Mouse (Mus musculus) Patski (cell line): ENCODE data around the gene Reep6. TPM values are rescaled to one million over a fixed set of nuclear protein-coding genes. Genes with fewer than 3 reads are reported as not detected.

Experiments used
- ATAC-seq: fragments of 100-300 bp; one replicate; pipeline ENCODE4 v1.8.0; 2021
- CTCF ChIA-PET: fragments of 350-600 bp; sonication (Branson Sonifier 250); formaldehyde crosslinking; loops from one replicate; lab custom pipeline; 2022; ENCODE audit warnings: inconsistent platforms; lab: Charles Lee
- POLR2A ChIA-PET: fragments of 350-600 bp; sonication (Branson Sonifier 250); formaldehyde crosslinking; loops from one replicate; lab custom pipeline; 2022; ENCODE audit warnings: antibody characterized with exemption, inconsistent platforms; lab: Charles Lee
- DNase-seq: peaks from one replicate; pipeline ENCODE4 v3.0.0-alpha.2; 2011; ENCODE audit warnings: low read depth, low spot score
- H3K27me3 ChIP-seq: fragments of 371-371 bp; one replicate; pipeline ENCODE4 v1.5.1; 2021
- CTCF ChIP-seq: fragments of 100-300 bp; IDR thresholded peaks from one replicate; pipeline ENCODE4 v1.5.1; 2021
- in situ Hi-C: fragments of 300-500 bp; cut with MboI; formaldehyde crosslinking; loops from 3 replicates; pipeline ENCODE4 v1.11.1; 2018; ENCODE audit warnings: low pct_unique_long_range_greater_than_20kb, mixed read lengths
- polyA plus RNA-seq: library from polyadenylated mRNA; unstranded; gene quantifications from one replicate; pipeline ENCODE4 v1.2.3, GENCODE M21; 2021

The Reep6 gene
- polyA plus RNA-seq, 1 experiment from 2014 or later: 6.9 TPM

DNA sequence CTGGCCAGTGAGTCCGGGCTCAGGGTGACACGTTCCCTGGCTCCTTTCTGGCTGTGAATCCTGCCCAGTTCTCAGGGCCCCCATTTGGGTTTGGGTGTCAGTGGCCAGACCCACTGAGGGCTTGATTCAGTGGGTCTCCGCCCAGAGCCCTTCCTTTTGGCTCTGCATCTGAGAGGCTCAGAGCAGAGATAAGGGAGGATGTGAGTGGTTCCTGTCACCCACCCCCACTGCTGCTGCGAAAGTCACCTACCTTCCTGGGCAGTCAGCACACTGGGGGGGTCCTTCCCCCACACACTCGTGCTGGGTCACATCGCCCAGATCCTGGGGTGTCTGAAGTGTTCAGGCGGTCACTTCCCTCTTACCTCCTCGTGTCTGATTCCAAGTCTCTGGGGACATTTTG is 23.0 kb downstream of the Reep6 start:
- ChIA-PET CTCF (interaction anchor here (3.1 kb wide), 1 partner anchor 12 kb away, joined by 13 read pairs; no protein-coding TSS in a partner anchor), POLR2A (no interaction called here)
- in situ Hi-C loops: loop anchor here (25.0 kb wide), 1 partner anchor 160 kb away; no protein-coding TSS in a partner anchor
- ATAC-seq (no peak), DNase-seq (no peak)
- TF ChIP-seq CTCF: no peak
- peaks cover 20% of the 10 kb centered on the region for H3K27me3 ChIP-seq

DNA sequence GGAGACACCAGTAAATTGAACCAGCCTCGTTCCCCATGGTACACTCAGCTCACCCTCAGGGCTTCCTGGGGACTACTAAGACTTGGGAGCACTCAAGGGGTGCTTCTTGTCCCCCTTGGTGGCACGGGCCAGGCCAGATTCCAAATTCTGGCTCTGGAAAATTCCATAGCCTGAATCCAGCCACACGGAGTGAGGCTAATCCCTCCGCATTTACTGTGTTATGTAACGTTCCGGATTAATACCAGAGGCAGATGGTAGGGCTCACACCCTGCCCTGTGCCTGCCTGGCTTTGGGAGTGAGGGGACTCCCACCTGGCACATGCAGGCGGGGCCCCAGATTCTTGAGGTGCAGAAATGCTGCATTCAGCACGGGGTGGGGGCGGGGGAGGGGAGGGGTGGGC is 25.7 kb downstream of the Reep6 start:
- ATAC-seq (no peak), DNase-seq (no peak)
- ChIA-PET CTCF (no interaction called here), POLR2A (no interaction called here)
- peaks cover 31% of the 10 kb centered on the region for H3K27me3 ChIP-seq
- TF ChIP-seq CTCF: no peak
- in situ Hi-C loops: loop anchor here (25.0 kb wide), 1 partner anchor 157 kb away; no protein-coding TSS in a partner anchor

DNA sequence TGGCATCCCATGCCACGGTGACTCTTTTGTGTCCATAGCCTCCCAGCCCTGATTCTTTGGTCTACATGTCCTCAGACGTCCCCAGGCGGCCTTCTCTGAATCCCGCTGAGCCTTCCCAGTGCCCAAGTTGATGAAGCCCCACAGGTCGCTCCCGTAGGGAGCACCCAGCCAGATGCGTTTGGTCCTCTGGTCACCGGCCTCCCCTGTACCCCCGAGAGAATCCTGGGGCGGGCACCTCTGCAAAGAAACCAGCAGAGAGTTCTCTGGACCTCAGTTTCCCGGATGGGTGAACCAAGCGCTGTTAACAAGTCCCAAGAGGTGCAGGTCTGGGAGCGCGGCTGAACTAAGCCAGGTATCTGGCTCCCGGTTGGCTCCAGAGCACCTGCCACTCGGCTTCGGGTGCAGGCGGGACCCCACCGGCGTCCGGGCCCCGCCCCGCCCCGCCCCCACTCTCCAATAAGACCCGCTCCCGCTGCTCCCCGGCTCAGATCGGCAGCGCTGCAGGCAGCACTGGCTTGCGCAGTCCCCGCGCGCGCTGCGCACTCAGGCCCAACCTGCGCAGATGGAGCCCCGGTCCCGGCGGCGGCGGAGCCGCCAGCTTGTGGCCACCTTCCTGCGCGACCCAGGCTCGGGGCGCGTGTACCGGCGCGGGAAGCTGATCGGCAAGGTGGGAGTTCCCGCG is 26.4 kb downstream of the Reep6 start, which contains the start of gene Plk5:
TSS of gene Plk5 (plus strand) at position 459 of the 682 bp plus-strand sequence.
- ChIA-PET CTCF (no interaction called here), POLR2A (no interaction called here)
- TF ChIP-seq CTCF: no peak
- DNase-seq: no peak
- no peak for ATAC-seq
- H3K27me3 ChIP-seq: peaks cover 31% of the 10 kb centered on the region
- in situ Hi-C loops: loop anchor here (25.0 kb wide), 1 partner anchor 156 kb away; no protein-coding TSS in a partner anchor

DNA sequence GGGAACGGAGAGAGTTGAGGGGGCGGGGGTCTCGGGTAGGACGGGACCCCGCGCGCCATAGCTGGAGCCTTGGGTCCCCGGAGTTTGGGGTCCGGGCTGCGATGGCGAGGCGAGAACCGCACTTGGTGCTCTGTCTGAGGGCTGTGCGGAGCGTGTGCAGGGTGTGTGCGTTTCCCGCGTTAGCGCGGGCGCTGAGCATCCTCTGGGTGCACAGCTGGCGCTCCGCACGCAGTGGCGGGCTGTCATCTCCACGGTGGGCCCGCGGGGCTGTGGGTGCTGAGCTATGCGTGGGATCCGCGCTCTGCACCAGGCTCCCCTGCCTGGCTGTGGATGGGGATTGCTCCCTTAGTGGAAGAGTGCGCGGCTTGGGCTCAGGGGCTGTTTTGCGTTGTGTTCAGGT is 27.0 kb downstream of the Reep6 start:
- DNase-seq (no peak), ATAC-seq (no peak)
- ChIA-PET POLR2A (interaction anchor here (0.6 kb wide), 1 partner anchor 135 kb away, joined by 4 read pairs; no protein-coding TSS in a partner anchor), CTCF (no interaction called here)
- in situ Hi-C loops: loop anchor here (25.0 kb wide), 1 partner anchor 156 kb away; no protein-coding TSS in a partner anchor
- TF ChIP-seq CTCF: no peak
- H3K27me3 ChIP-seq: peaks cover 31% of the 10 kb centered on the region

DNA sequence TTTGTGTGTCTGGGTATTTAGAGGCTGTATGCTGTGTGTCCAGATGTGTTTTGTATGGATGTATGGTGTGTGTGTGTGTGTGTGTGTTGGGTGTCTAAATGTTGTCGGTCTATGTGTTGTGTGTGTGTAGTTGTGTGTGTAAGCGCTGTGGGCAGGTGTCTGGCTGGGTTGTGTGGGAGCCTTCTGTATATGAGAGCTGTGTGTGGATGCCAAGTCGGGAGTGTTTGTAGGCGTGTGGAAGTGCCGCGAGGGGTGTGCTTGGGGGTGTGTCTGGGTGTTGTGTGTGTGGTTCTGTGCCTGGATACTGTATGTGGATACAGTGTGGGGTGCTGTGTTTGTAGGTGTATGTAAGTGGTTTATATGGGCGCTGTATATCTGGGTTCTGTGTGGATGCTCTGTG is 27.6 kb downstream of the Reep6 start:
- in situ Hi-C loops: loop anchor here (25.0 kb wide), 1 partner anchor 155 kb away; no protein-coding TSS in a partner anchor
- CTCF ChIA-PET: no interaction called here
- ATAC-seq (no peak), DNase-seq (no peak)
- peaks cover 31% of the 10 kb centered on the region for H3K27me3 ChIP-seq
- POLR2A ChIA-PET: interaction anchor here (0.6 kb wide), 1 partner anchor 135 kb away, joined by 4 read pairs; no protein-coding TSS in a partner anchor
- no peak for TF ChIP-seq CTCF

DNA sequence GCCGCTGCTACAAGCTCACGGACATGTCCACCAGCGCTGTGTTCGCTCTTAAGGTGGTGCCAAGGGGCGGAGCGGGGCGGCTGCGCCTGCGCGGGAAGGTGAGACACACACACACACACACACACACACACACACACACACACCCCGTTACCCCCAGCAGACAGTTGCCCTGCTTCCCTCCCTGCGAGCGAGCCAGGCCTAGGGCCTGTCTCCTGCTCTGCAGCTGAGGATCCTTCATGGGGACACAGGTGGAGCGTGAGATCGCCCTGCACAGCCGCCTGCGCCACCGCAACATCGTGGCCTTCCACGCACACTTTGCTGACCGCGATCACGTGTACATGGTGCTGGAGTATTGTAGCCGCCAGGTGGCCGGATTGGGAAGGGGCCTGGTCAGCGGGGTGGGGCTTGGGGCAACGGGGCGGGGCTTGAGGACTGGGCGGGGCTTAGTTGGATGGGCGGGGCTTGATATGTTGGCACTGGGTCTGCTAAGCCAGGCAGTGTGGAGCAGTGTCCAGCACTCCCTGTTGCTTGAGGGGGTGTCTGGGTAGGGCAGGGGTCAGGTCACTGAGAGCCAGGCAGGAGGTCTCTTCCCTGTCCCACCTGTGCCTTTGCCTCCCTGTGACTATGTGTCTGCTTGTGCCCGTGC is 28.4 kb downstream of the Reep6 start:
- CTCF ChIA-PET: no interaction called here
- POLR2A ChIA-PET: no interaction called here

DNA sequence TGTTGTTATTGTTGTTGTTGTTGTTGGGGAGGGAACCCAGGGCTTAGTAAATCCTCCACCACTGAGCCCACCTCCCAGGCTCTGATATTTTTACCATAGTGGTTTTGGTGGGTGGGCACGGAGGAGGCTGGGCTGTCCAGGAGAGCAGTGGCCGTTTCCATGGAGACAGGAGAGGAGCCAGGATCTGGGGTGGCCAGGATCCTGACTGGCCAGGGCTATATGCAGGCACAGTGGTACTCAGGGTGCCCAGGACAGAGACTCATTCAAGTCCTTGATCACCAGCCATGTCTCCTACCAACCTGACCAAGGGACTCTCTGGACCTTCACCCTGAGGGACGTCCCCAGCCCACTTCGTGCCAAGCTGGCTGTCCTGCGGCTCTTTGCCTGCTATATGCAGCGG is 34.0 kb downstream of the Reep6 start:
- no peak for DNase-seq
- H3K27me3 ChIP-seq: peaks cover 15% of the 10 kb centered on the region
- ChIA-PET CTCF (interaction anchor here (1.0 kb wide), 1 partner anchor 13 kb away, joined by 3 read pairs; no protein-coding TSS in a partner anchor), POLR2A (no interaction called here)
- in situ Hi-C loops: loop anchor here (25.0 kb wide), 1 partner anchor 149 kb away; no protein-coding TSS in a partner anchor
- TF ChIP-seq CTCF: no peak
- ATAC-seq: no peak

More for the DNA sequence above, 28.4 kb downstream of the Reep6 start:
- DNase-seq (no peak), ATAC-seq (no peak)
- in situ Hi-C loops: loop anchor here (25.0 kb wide), 1 partner anchor 154 kb away; no protein-coding TSS in a partner anchor
- peaks cover 31% of the 10 kb centered on the region for H3K27me3 ChIP-seq
- TF ChIP-seq CTCF: no peak

DNA sequence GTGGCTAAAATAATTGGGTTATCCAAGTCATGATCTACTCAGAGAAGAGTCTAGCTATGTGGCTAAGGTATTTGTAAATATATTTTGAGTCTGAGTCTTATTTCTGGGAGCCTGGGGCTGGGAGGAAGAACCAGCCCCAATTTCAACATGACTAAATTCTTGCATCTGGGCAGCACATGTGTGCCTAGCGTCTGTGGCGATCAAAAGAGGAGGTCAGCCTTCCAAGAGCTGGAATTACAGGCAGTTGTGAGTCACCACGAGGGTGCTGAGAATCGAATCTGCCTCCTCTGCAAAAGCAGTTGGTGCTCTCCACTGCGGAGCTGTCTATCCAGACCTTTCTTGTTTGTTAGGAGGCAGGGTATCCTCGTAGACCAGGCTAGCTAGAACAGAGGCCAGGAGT is 36.0 kb downstream of the Reep6 start:
- peaks cover 9% of the 10 kb centered on the region for H3K27me3 ChIP-seq
- POLR2A ChIA-PET: no interaction called here
- ATAC-seq (no peak), DNase-seq (no peak)
- TF ChIP-seq CTCF: no peak
- CTCF ChIA-PET: interaction anchor here (0.9 kb wide), 1 partner anchor 15 kb away, joined by 3 read pairs; no protein-coding TSS in a partner anchor
- in situ Hi-C loops: loop anchor here (25.0 kb wide), 1 partner anchor 147 kb away; no protein-coding TSS in a partner anchor

DNA sequence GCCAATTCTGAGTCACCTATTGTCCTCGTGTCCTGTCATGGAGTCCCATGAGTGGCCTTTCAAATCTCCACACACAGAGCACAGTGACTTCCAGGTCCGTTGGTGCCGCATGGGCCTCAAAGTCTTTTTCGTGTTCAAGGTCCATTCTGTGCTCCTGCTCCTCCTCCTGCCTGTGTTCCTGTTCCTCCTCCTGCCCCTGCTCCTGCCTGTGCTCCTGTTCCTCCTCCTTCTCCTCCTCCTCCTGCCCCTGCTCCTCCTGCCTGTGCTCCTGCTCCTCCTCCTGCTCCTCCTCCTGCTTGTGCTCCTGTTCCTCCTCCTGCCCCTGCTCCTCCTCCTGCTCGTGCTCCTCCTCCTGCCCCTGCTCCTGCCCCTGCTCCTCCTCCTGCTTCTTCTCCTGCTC is 38.2 kb downstream of the Reep6 start:
- TF ChIP-seq CTCF: no peak
- peaks cover 9% of the 10 kb centered on the region for H3K27me3 ChIP-seq
- POLR2A ChIA-PET: no interaction called here
- CTCF ChIA-PET: no interaction called here
- no peak for ATAC-seq
- DNase-seq: no peak
- in situ Hi-C loops: loop anchor here (25.0 kb wide), 1 partner anchor 144 kb away; no protein-coding TSS in a partner anchor

DNA sequence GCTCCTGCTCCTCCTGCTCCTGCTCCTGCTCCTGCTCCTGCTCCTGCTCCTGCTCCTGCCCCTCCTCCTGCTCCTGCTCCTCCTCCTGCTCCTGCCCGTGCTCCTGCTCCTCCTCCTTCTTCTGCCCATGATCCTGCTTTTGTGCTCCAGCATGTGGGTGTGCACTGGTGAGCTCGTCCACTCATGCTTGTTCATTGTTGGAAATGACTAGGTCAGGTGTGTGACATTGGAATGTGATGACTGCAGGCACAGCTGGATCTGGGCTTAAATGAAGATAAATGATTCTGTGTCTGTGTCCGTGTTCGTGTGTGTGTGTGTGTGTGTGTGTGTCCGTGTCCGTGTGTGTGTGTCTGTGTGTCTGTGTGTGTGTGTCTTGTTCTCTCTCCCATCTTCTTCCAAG is 38.6 kb downstream of the Reep6 start:
- H3K27me3 ChIP-seq: peaks cover 9% of the 10 kb centered on the region
- CTCF ChIA-PET: interaction anchor here (2.2 kb wide), 1 partner anchor 18 kb away, joined by 8 read pairs; no protein-coding TSS in a partner anchor
- TF ChIP-seq CTCF: no peak
- POLR2A ChIA-PET: no interaction called here
- DNase-seq (no peak), ATAC-seq (no peak)
- in situ Hi-C loops: loop anchor here (25.0 kb wide), 1 partner anchor 144 kb away; no protein-coding TSS in a partner anchor
